Mouse (Mus musculus): ENCODE results near the gene Tspan4. TPM values are rescaled to one million over a fixed set of nuclear protein-coding genes. Genes with fewer than 3 reads are reported as not detected.

Gene Tspan4
- polyA plus RNA-seq (2016; fragmentation: Nextera tagmentation; extraction: Ambion mirVana), result 36.8 and 43.3 TPM in 2 replicates

GRCm38 (mm10) chr7:141475011-141475804 lies at the start of gene Tspan4, which contains the start of gene Polr2l:
Gene Tspan4 (plus strand): TSS chr7:141475240.
Gene Polr2l (minus strand): TSS chr7:141475132.
- H3K27ac ChIP-seq, result peak within 1 kb of the TSS; percentile 85
- H3K27me3 ChIP-seq, result no peaks in the 10 kb centered on the region
- H3K4me1 ChIP-seq, result peaks cover 43% of the 10 kb centered on the region
- H3K4me2 ChIP-seq (replicated peaks), result peak within 1 kb of the TSS; percentile 81
- H3K36me3 ChIP-seq, result peaks cover 26% of the 10 kb centered on the region
- peak within 1 kb of the TSS; percentile 80 for H3K4me3 ChIP-seq
- peak; percentile 50; the same call in 1 of the 2 replicates for ATAC-seq (ENCODE audit: insufficient number of reproducible peaks, insufficient read depth, low FRiP score, low TSS enrichment)
- peak within 1 kb of the TSS; percentile 73 for H3K9ac ChIP-seq
- no peaks in the 10 kb centered on the region for H3K9me3 ChIP-seq
- WGBS, result under 1% methylated on average over 87 of the region's 87 CpGs

GRCm38 (mm10) chr7:141426948-141427730 lies 47.9 kb upstream of the Tspan4 start:
- WGBS, result 77% methylated on average over 12 of the region's 12 CpGs
- peaks cover 22% of the 10 kb centered on the region for H3K36me3 ChIP-seq
- H3K27ac ChIP-seq, result no peak overlapping the region
- no peak overlapping the region for H3K4me2 ChIP-seq (replicated peaks)
- H3K9me3 ChIP-seq, result no peaks in the 10 kb centered on the region
- peaks cover 15% of the 10 kb centered on the region for H3K4me1 ChIP-seq
- no peak overlapping the region for H3K4me3 ChIP-seq
- ATAC-seq (ENCODE audit: insufficient number of reproducible peaks, insufficient read depth, low FRiP score, low TSS enrichment), result no peak
- H3K27me3 ChIP-seq, result no peaks in the 10 kb centered on the region
- no peak overlapping the region for H3K9ac ChIP-seq

GRCm38 (mm10) chr7:141428701-141429100 lies 46.3 kb upstream of the Tspan4 start:
- peak overlapping the region; percentile 49 for H3K4me2 ChIP-seq (replicated peaks)
- no peaks in the 10 kb centered on the region for H3K9me3 ChIP-seq
- no peak overlapping the region for H3K9ac ChIP-seq
- peaks cover 17% of the 10 kb centered on the region for H3K4me1 ChIP-seq
- WGBS, result 57% methylated on average over 5 of the region's 5 CpGs
- H3K4me3 ChIP-seq, result peak overlapping the region; percentile 25
- H3K36me3 ChIP-seq, result peaks cover 35% of the 10 kb centered on the region
- no peak for ATAC-seq (ENCODE audit: insufficient number of reproducible peaks, insufficient read depth, low FRiP score, low TSS enrichment)
- H3K27ac ChIP-seq, result no peak overlapping the region
- H3K27me3 ChIP-seq, result no peaks in the 10 kb centered on the region

GRCm38 (mm10) chr7:141429310-141429709 lies 45.7 kb upstream of the Tspan4 start, which contains the start of gene Cend1:
Gene Cend1 (minus strand): TSS chr7:141429491.
- peak; percentile 70 for ATAC-seq (ENCODE audit: insufficient number of reproducible peaks, insufficient read depth, low FRiP score, low TSS enrichment)
- H3K9me3 ChIP-seq, result no peaks in the 10 kb centered on the region
- 1% methylated on average over 19 of the region's 19 CpGs for WGBS

GRCm38 (mm10) chr7:141429840-141430584 lies 45.0 kb upstream of the Tspan4 start:
- Histone ChIP-seq H3K27ac (peak overlapping the region; percentile 43; the same call in 1 of the 2 replicates), H3K4me2 (replicated peaks) (peak overlapping the region; percentile 49; the same call in 1 of the 2 replicates), H3K4me3 (no peak overlapping the region), H3K9ac (no peak overlapping the region), H3K4me1 (peaks cover 30% of the 10 kb centered on the region), H3K27me3 (no peaks in the 10 kb centered on the region), H3K9me3 (no peaks in the 10 kb centered on the region), H3K36me3 (peaks cover 37% of the 10 kb centered on the region)
- ATAC-seq (ENCODE audit: insufficient number of reproducible peaks, insufficient read depth, low FRiP score, low TSS enrichment), result no peak
- 63% methylated on average over 9 of the region's 9 CpGs for WGBS

More at GRCm38 (mm10) chr7:141429310-141429709, 45.7 kb upstream of the Tspan4 start, which contains the start of gene Cend1:
- Histone ChIP-seq H3K27ac (peak within 1 kb of the TSS; percentile 43; the same call in 1 of the 2 replicates), H3K9ac (no peak within 1 kb of the TSS), H3K4me1 (peaks cover 23% of the 10 kb centered on the region), H3K4me2 (replicated peaks) (peak within 1 kb of the TSS; percentile 49), H3K36me3 (peaks cover 37% of the 10 kb centered on the region), H3K27me3 (no peaks in the 10 kb centered on the region), H3K4me3 (peak within 1 kb of the TSS; percentile 25)

- Histone ChIP-seq H3K9ac (no peak overlapping the region), H3K4me1 (peaks cover 35% of the 10 kb centered on the region), H3K36me3 (peaks cover 37% of the 10 kb centered on the region), H3K27me3 (no peaks in the 10 kb centered on the region), H3K4me3 (no peak overlapping the region), H3K27ac (no peak overlapping the region; the same call in 1 of the 2 replicates), H3K9me3 (no peaks in the 10 kb centered on the region), H3K4me2 (replicated peaks) (no peak overlapping the region)
- WGBS, result 93% methylated on average over 9 of the region's 9 CpGs
- no peak for ATAC-seq (ENCODE audit: insufficient number of reproducible peaks, insufficient read depth, low FRiP score, low TSS enrichment)
Measured at GRCm38 (mm10) chr7:141430585-141431240, 44.3 kb upstream of the Tspan4 start.

GRCm38 (mm10) chr7:141431434-141432185 lies 43.4 kb upstream of the Tspan4 start:
- Histone ChIP-seq H3K4me3 (no peak overlapping the region), H3K9ac (no peak overlapping the region), H3K4me2 (replicated peaks) (no peak overlapping the region), H3K9me3 (no peaks in the 10 kb centered on the region), H3K36me3 (peaks cover 37% of the 10 kb centered on the region), H3K27me3 (no peaks in the 10 kb centered on the region), H3K27ac (no peak overlapping the region), H3K4me1 (peaks cover 43% of the 10 kb centered on the region)
- WGBS, result 96% methylated on average over 19 of the region's 19 CpGs
- ATAC-seq (ENCODE audit: insufficient number of reproducible peaks, insufficient read depth, low FRiP score, low TSS enrichment), result no peak

- no peaks in the 10 kb centered on the region for H3K27me3 ChIP-seq
- peaks cover 37% of the 10 kb centered on the region for H3K36me3 ChIP-seq
- no peak overlapping the region for H3K27ac ChIP-seq
- no peak overlapping the region for H3K4me3 ChIP-seq
- no peak for ATAC-seq (ENCODE audit: insufficient number of reproducible peaks, insufficient read depth, low FRiP score, low TSS enrichment)
- WGBS, result 88% methylated on average over 8 of the region's 8 CpGs
- H3K4me2 ChIP-seq (replicated peaks), result no peak overlapping the region
- H3K4me1 ChIP-seq, result peaks cover 48% of the 10 kb centered on the region
- H3K9ac ChIP-seq, result no peak overlapping the region
- H3K9me3 ChIP-seq, result no peaks in the 10 kb centered on the region
Measured at GRCm38 (mm10) chr7:141432186-141432611, 42.8 kb upstream of the Tspan4 start.

- Histone ChIP-seq H3K36me3 (peaks cover 37% of the 10 kb centered on the region), H3K4me1 (peaks cover 50% of the 10 kb centered on the region), H3K27me3 (no peaks in the 10 kb centered on the region), H3K9ac (no peak overlapping the region), H3K4me3 (no peak overlapping the region), H3K27ac (no peak overlapping the region), H3K9me3 (no peaks in the 10 kb centered on the region), H3K4me2 (replicated peaks) (no peak overlapping the region)
- no peak for ATAC-seq (ENCODE audit: insufficient number of reproducible peaks, insufficient read depth, low FRiP score, low TSS enrichment)
- WGBS, result 84% methylated on average over 6 of the region's 6 CpGs
Measured at GRCm38 (mm10) chr7:141432741-141433516, 42.1 kb upstream of the Tspan4 start.
